Mouse (Mus musculus): ENCODE results near the gene Klhl2. TPM values are rescaled to one million over a fixed set of nuclear protein-coding genes. Genes with fewer than 3 reads are reported as not detected.
A peak's percentile ranks its signal among the peaks of the same experiment; 100 is the strongest.

The Klhl2 gene
- polyA plus RNA-seq, 1 experiment from 2014 or later: 11.9 TPM

DNA sequence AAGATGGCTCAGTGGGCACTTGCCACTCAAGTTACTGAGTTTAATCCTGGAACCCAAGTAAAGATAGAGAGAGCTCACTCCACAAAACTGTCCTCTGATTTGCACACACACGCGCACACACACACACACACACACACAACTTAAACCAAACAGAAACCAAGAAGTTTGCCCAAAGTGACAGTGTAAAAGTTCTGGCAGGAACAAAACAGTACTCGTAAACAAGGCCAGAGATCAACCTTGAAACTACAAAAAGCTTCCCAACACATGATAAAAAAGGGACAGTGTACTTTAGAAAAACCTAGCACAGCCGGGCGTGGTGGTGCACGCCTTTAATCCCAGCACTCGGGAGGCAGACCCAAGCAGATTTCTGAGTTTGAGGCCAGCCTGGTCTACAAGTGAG, 121.7 kb downstream of the Klhl2 start:
- no peak overlapping the region for H3K4me2 ChIP-seq (replicated peaks)
- H3K4me1 ChIP-seq: peaks cover 12% of the 10 kb centered on the region; the same call in 1 of the 2 replicates
- H3K27ac ChIP-seq: no peak overlapping the region
- H3K36me3 ChIP-seq: peaks cover 47% of the 10 kb centered on the region
- ATAC-seq (ENCODE audit: insufficient number of reproducible peaks, insufficient read depth, low FRiP score, low TSS enrichment): no peak
- WGBS: 90% methylated on average over 7 of the region's 7 CpGs
- H3K4me3 ChIP-seq: no peak overlapping the region
- no peaks in the 10 kb centered on the region for H3K27me3 ChIP-seq
- no peaks in the 10 kb centered on the region for H3K9me3 ChIP-seq
- H3K9ac ChIP-seq: no peak overlapping the region

DNA sequence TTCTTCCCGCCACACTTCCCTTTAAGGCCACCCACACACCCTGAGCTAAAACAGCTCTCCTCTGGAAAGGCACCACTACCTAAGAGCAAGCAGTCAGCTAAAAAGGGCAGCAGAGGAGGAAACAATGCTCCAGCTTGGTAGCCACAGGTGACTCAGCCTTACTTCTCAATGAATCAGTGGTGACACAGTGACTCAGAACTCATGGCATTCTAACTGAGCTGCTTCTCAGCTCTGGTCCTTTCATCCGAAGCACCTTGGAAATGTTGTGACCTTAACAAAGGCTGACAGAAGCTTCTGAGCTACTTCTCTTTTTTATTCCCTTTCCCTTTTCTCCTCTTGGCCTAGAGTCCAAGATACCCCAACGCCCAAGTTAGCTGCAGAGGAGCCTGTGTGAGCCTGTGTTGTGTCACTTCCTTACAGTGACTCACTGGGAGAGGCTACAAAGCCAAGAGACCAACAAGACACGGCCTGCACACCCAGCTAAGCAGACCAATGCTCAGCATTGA, 123.6 kb downstream of the Klhl2 start:
- H3K27me3 ChIP-seq: no peaks in the 10 kb centered on the region
- peaks cover 7% of the 10 kb centered on the region; the same call in 1 of the 2 replicates for H3K4me1 ChIP-seq
- H3K4me3 ChIP-seq: no peak overlapping the region
- peaks cover 59% of the 10 kb centered on the region for H3K36me3 ChIP-seq
- WGBS: 87% methylated on average over 4 of the region's 4 CpGs
- no peak overlapping the region for H3K27ac ChIP-seq
- ATAC-seq (ENCODE audit: insufficient number of reproducible peaks, insufficient read depth, low FRiP score, low TSS enrichment): no peak
- no peaks in the 10 kb centered on the region for H3K9me3 ChIP-seq
- H3K9ac ChIP-seq: no peak overlapping the region
- H3K4me2 ChIP-seq (replicated peaks): no peak overlapping the region

DNA sequence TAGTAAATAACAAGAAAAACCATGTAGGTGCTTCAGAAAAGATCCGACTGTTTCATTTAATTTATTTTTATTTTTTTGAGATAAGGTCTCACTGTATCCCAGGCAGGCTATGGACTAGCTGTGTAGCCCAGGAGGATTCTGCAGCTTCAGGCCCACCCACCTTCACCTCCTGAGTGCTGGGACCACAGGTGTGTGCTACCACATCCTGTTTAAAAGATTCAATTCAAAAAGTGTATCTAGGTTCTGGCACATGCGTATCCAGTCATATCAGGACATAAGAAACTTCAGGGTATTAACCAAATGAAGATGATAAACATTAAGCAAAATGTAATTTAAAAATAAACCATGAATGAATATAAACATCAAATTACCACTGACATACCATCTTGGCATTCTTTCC, 126.6 kb downstream of the Klhl2 start:
- Histone ChIP-seq H3K4me3 (no peak overlapping the region), H3K36me3 (peaks cover 66% of the 10 kb centered on the region), H3K4me1 (no peaks in the 10 kb centered on the region), H3K9ac (no peak overlapping the region), H3K27ac (no peak overlapping the region), H3K4me2 (replicated peaks) (no peak overlapping the region), H3K27me3 (no peaks in the 10 kb centered on the region), H3K9me3 (no peaks in the 10 kb centered on the region)
- WGBS: 94% methylated on average over 2 of the region's 2 CpGs
- no peak for ATAC-seq (ENCODE audit: insufficient number of reproducible peaks, insufficient read depth, low FRiP score, low TSS enrichment)

DNA sequence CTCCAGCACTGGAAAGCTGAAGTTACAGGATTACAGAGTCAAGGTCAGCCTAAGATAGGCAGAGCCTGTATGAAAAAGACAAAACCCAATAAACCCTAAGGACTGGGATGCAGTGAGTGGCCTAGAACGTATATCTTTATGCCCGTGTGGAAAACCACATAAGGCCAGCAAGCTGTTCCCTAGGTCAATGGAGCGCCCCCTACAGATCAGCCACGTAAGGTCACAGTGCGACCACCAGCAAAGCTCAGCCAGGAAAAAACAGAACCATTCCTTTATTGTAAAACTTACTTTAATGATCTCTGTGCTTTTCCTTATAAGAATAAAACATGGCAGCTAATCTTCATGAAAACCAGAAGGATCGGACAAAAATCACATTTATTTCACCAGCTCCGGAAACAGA, 131.9 kb downstream of the Klhl2 start:
- no peak overlapping the region for H3K27ac ChIP-seq
- 85% methylated on average over 7 of the region's 7 CpGs for WGBS
- H3K27me3 ChIP-seq: no peaks in the 10 kb centered on the region
- no peak overlapping the region for H3K4me2 ChIP-seq (replicated peaks)
- no peaks in the 10 kb centered on the region for H3K4me1 ChIP-seq
- H3K4me3 ChIP-seq: no peak overlapping the region
- peaks cover 54% of the 10 kb centered on the region for H3K36me3 ChIP-seq
- no peak for ATAC-seq (ENCODE audit: insufficient number of reproducible peaks, insufficient read depth, low FRiP score, low TSS enrichment)
- no peaks in the 10 kb centered on the region for H3K9me3 ChIP-seq
- H3K9ac ChIP-seq: no peak overlapping the region

DNA sequence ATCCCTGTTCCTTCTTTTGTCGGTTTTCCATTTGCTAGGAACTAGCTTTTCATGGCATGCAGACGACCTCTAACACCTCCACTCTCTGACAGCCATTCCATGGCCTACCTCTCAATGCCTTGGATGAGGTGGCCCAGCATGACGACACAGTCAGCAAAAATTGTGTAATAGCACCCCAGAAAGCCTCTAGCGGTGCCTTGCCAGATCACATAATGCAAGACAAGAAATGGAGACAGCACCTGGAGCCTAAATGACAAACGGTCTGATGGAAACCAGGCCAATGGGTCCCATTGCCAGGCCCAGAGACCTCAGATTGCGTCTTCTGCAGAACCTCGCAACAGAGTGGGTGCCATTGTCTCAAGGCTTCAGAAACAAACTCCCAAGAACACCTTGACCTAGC, 137.3 kb downstream of the Klhl2 start:
- Histone ChIP-seq H3K4me3 (no peak overlapping the region), H3K4me1 (no peaks in the 10 kb centered on the region), H3K36me3 (peaks cover 10% of the 10 kb centered on the region), H3K9ac (no peak overlapping the region), H3K27me3 (no peaks in the 10 kb centered on the region), H3K9me3 (no peaks in the 10 kb centered on the region), H3K4me2 (replicated peaks) (no peak overlapping the region), H3K27ac (no peak overlapping the region)
- WGBS: 89% methylated on average over 7 of the region's 7 CpGs
- ATAC-seq (ENCODE audit: insufficient number of reproducible peaks, insufficient read depth, low FRiP score, low TSS enrichment): no peak

DNA sequence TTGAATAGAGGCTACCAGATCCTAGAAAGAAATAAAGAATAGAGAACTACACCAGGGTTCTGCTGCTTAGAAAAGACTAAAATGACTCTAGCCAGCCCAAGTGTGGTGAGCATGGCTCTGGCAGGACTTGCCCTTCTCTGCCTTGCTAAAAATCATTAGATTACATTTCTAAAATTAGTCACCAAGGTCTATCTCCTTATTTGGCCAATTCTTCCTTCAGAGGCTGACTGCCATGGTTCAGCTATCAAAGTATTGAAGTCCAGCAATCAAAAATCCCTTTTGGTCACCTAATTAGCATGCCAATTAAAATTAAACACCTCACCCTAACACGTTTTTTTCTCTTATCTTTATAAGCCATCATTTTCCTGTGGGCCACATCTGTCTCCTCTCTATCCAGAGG, 138.3 kb downstream of the Klhl2 start:
- Histone ChIP-seq H3K4me3 (no peak overlapping the region), H3K4me2 (replicated peaks) (no peak overlapping the region), H3K36me3 (peaks cover 2% of the 10 kb centered on the region; the same call in 1 of the 2 replicates), H3K27ac (no peak overlapping the region), H3K9ac (no peak overlapping the region), H3K9me3 (no peaks in the 10 kb centered on the region), H3K27me3 (no peaks in the 10 kb centered on the region), H3K4me1 (no peaks in the 10 kb centered on the region)
- 33% methylated on average over 1 of the region's 1 CpGs for WGBS
- ATAC-seq (ENCODE audit: insufficient number of reproducible peaks, insufficient read depth, low FRiP score, low TSS enrichment): no peak

DNA sequence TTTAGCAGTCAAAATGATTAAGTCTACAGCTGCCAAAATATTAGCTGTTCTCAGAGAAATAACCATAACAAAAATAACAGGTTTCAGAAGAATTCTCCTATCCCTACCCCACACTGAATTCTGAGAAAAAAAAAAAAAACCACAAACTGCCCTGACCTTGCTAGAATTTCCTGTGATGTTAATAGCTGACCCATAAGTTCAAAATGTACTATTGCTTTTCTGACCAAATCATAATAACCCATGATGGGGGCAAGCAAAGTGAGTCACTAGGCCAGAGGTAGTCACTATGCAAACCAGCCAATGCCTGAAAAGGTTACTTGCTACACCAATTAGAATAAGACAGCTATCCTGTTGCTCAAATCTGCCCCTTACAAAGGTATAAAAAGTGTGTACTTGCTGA, 142.3 kb downstream of the Klhl2 start:
- H3K9me3 ChIP-seq: no peaks in the 10 kb centered on the region
- H3K36me3 ChIP-seq: no peaks in the 10 kb centered on the region
- no peaks in the 10 kb centered on the region for H3K27me3 ChIP-seq
- no peak overlapping the region for H3K9ac ChIP-seq
- H3K27ac ChIP-seq: no peak overlapping the region
- ATAC-seq (ENCODE audit: insufficient number of reproducible peaks, insufficient read depth, low FRiP score, low TSS enrichment): no peak
- no peak overlapping the region for H3K4me3 ChIP-seq
- H3K4me1 ChIP-seq: no peaks in the 10 kb centered on the region
- H3K4me2 ChIP-seq (replicated peaks): no peak overlapping the region

DNA sequence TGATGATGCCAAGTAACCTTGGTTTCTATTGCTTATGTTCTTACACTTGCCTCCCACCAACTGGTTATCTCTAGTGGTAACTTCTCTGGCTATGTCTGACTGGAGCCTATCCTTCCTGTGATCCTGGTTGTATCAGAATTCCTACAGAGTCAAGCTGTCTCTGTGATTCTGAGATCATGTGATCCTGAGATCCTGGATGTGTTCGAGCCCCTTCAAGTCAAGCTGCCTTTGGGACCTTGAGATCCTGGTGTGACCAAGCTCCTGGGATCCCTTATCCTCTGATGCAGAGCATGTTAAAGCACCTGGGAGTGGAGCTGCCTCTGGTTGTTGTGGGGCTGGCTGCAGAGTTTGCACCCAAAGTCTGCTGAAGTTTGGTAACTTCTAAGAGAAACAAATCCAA, 146.6 kb downstream of the Klhl2 start:
- Histone ChIP-seq H3K9me3 (no peaks in the 10 kb centered on the region), H3K4me2 (replicated peaks) (no peak overlapping the region), H3K27ac (no peak overlapping the region), H3K27me3 (no peaks in the 10 kb centered on the region), H3K36me3 (no peaks in the 10 kb centered on the region), H3K4me1 (no peaks in the 10 kb centered on the region), H3K9ac (no peak overlapping the region), H3K4me3 (no peak overlapping the region)
- 69% methylated on average over 1 of the region's 1 CpGs for WGBS
- no peak for ATAC-seq (ENCODE audit: insufficient number of reproducible peaks, insufficient read depth, low FRiP score, low TSS enrichment)

DNA sequence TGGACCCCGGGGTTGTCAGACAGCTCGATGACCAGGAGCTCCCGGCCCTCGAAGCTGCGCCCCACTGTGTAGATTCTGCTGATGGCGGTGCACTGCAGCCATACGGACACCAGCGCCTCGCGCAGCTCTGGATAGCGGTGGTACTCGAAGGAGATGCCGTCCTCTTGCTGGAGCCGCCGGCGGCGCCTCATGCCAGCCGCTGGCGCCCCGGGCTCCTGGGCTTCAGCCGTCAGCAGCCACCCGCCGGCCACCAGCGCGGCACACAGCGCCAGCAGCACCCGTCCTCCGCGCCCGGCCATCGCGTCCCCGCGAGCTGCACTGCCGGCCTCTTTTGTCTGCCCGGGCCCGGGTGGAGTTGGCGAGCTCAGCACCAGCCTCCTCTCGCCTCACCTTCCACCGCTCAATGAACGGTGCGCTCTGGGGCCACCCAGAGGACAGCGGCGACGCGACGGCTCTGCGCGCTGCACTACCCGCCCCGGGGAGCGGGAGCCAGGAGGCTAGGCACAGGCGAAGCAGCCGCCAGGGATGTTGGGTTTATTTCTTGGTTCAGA, 157.1 kb downstream of the Klhl2 start, which contains the start of gene Cpe:
Gene Cpe (minus strand): TSS at position 404 of the 551 bp plus-strand sequence.
- peak; percentile 96 for ATAC-seq (ENCODE audit: insufficient number of reproducible peaks, insufficient read depth, low FRiP score, low TSS enrichment)
- under 1% methylated on average over 54 of the region's 54 CpGs for WGBS

DNA sequence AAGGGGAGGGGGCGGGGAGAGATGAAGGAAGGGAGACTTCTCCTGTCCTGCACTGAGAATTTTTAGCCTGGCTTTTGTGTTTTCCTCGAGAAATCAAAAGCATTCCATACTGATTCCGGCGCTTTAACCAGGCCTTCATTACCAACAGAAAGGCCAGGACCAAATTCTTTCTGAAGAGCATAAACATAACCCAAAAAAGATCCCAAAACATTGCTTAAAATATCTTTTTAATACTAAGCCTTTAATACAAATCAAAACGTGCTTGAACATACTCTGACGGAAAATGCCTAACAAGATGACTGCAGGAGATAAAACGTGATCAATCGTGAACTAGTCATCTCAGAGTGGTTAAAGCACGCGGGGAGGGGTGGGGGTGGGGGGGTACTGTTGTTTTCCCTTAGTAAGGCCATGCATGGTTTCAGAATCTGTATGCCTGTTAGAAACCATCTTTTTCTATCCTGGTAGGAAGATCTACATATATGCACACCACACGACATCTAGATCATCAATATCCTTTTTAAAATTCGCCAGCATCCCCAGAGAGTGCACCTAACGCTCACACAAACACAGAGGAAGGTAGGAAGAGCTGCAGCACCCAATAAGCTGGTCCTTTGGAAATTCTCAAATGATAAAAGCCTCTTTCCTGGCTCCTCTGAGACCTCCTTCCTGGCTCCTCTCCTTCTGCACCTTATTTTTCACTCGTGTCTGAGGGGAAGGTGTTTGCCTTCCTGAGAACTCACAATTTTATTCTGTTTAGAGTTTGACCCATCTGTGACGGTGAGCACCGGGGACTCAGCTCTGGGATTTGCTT, 158.0 kb downstream of the Klhl2 start:
- H3K9me3 ChIP-seq: no peaks in the 10 kb centered on the region
- H3K36me3 ChIP-seq: no peaks in the 10 kb centered on the region
- WGBS: 8% methylated on average over 16 of the region's 16 CpGs
- peak overlapping the region; percentile 73 for H3K4me2 ChIP-seq (replicated peaks)
- ATAC-seq (ENCODE audit: insufficient number of reproducible peaks, insufficient read depth, low FRiP score, low TSS enrichment): no peak
- peak overlapping the region; percentile 82 for H3K9ac ChIP-seq
- H3K27ac ChIP-seq: no peak overlapping the region
- H3K27me3 ChIP-seq: no peaks in the 10 kb centered on the region
- H3K4me3 ChIP-seq: peak overlapping the region; percentile 57
- H3K4me1 ChIP-seq: 0 out of 2 replicates have a peak, but pooled peaks cover 4% of the 10 kb centered on the region

More for the DNA sequence above, 157.1 kb downstream of the Klhl2 start, which contains the start of gene Cpe:
- Histone ChIP-seq H3K4me1 (0 out of 2 replicates have a peak, but pooled peaks cover 4% of the 10 kb centered on the region), H3K27me3 (no peaks in the 10 kb centered on the region), H3K27ac (peak within 1 kb of the TSS; percentile 89), H3K36me3 (no peaks in the 10 kb centered on the region), H3K9ac (peak within 1 kb of the TSS; percentile 82), H3K4me3 (peak within 1 kb of the TSS; percentile 57), H3K9me3 (no peaks in the 10 kb centered on the region), H3K4me2 (replicated peaks) (peak within 1 kb of the TSS; percentile 73)

DNA sequence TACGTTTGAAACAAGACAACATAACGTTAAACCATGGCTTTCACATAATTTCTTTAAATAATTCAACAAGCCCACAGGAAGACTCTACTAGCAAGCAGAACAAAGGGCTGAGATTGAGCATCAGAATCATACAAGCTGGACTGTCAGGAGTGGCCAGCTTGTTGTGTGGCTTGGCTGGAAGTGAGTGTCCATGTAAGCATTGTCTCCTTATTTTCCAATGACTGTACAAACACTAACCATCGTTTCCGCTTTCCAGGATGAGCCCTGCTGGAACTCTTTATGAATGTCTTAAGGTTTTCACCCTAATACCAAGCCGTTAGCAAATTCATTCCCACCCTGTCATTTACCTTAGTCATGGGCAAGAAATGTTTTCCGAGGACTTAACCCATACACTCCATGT, 159.0 kb downstream of the Klhl2 start:
- no peak for ATAC-seq (ENCODE audit: insufficient number of reproducible peaks, insufficient read depth, low FRiP score, low TSS enrichment)
- Histone ChIP-seq H3K9me3 (no peaks in the 10 kb centered on the region), H3K4me3 (no peak overlapping the region), H3K27ac (no peak overlapping the region), H3K4me2 (replicated peaks) (peak overlapping the region; percentile 73), H3K9ac (no peak overlapping the region), H3K27me3 (no peaks in the 10 kb centered on the region), H3K4me1 (0 out of 2 replicates have a peak, but pooled peaks cover 4% of the 10 kb centered on the region), H3K36me3 (no peaks in the 10 kb centered on the region)
- WGBS: 86% methylated on average over 6 of the region's 6 CpGs

DNA sequence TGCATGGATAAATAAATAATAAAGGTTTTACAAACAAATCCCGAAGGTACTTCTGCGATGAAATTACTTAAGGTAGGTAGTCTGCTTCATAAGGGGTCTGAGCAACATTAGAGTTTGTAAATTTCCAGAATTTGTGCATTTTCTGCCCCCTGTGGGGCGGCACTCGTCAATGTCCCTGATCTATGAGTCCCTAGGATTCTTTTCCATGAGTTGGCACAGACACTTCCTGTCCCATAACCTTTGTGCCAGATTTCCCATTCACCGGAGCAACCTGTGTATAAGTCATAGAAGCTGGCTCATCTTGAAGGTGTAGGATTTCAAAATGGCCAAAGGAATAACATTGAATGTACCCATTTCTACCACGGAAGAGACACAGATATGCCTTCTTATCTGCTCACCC, 159.5 kb downstream of the Klhl2 start:
- no peak overlapping the region for H3K4me2 ChIP-seq (replicated peaks)
- no peak for ATAC-seq (ENCODE audit: insufficient number of reproducible peaks, insufficient read depth, low FRiP score, low TSS enrichment)

More for the DNA sequence above, 159.5 kb downstream of the Klhl2 start:
- Histone ChIP-seq H3K9ac (no peak overlapping the region), H3K4me1 (0 out of 2 replicates have a peak, but pooled peaks cover 4% of the 10 kb centered on the region), H3K9me3 (no peaks in the 10 kb centered on the region), H3K36me3 (no peaks in the 10 kb centered on the region), H3K27ac (no peak overlapping the region), H3K4me3 (no peak overlapping the region), H3K27me3 (no peaks in the 10 kb centered on the region)
- WGBS: 74% methylated on average over 6 of the region's 6 CpGs

Data from embryonic facial prominence, embryonic 12.5 days (tissue).